Mouse (Mus musculus) adrenal gland, postnatal 36 days (tissue): ENCODE data around the gene Csnk1g2. TPM values are rescaled to one million over a fixed set of nuclear protein-coding genes. Genes with fewer than 3 reads are reported as not detected.

Experiments
- DNase-seq, 2 experiments: peaks; one replicate each; pipeline ENCODE4 v3.0.0; 2021; ENCODE audit warnings: mixed read lengths in 1 of 2
- total RNA-seq, 2 experiments: library from RNA; stranded (reverse); gene quantifications; 2 replicates each; pipeline ENCODE4 v1.2.3; 2021

Gene Csnk1g2
- total RNA-seq, 2 experiments from 2014 or later, result 129 to 135 TPM

GRCm38 (mm10) chr10:80665016-80665380 is 42.4 kb downstream of the Csnk1g2 start:
- peak; percentile 88 to 89 for DNase-seq

DNA sequence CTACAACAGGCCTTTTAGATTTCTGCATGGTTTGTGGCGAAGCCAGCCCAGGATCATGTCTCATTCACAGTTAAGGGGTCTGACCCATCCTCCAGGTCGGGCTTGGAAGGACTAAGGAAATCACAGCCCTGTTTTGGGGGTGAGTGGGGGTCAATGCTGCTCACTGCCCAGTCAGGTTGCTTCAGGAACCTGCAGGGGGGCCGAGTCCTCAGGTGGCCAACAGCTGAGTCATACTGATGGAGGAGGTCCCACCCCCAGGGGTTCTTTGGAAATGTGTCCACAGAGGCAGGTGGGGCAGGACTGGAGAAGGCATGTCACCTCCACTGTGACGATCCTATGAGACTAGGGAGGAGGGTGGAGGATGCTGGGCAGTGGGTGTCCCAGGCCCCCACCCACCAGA is 42.8 kb downstream of the Csnk1g2 start:
- DNase-seq, result no peak

DNA sequence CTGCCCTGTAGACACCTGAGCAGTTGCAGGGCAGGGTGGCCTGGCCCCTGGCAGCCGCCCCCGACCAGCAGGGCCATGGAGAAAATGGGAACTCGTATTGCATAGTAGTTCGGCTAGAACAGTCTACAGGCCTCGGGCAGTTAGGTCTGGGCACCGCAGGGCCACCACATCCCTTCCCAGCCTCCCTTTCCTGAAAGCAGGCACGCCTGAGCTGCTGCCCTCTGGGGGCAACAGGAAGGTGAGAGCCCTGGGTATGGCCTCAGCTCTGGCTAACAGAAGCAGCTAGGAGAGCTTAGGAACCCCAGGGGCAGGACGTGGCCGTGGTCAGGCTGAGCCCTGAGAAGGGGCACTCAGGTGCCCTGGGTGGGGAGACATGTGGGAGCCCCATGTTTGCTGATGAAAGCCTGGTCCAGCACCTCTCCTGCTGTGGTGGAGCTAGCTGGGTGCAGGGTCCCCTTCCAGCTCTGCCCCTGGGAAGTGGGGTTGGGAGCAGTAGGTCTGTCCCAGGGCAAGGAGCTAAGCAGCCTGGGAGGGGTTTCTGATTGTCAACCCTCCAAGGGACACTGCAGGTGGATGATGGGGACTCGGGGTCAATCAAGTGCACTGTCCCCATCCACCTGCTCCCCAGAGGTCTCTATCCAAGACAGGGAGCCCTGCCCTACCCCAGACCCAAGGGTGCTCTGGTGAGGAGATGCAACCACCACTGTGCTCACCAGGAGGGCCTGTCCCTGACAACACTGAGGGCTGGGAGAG is 43.5 kb downstream of the Csnk1g2 start:
- DNase-seq, result no peak

DNA sequence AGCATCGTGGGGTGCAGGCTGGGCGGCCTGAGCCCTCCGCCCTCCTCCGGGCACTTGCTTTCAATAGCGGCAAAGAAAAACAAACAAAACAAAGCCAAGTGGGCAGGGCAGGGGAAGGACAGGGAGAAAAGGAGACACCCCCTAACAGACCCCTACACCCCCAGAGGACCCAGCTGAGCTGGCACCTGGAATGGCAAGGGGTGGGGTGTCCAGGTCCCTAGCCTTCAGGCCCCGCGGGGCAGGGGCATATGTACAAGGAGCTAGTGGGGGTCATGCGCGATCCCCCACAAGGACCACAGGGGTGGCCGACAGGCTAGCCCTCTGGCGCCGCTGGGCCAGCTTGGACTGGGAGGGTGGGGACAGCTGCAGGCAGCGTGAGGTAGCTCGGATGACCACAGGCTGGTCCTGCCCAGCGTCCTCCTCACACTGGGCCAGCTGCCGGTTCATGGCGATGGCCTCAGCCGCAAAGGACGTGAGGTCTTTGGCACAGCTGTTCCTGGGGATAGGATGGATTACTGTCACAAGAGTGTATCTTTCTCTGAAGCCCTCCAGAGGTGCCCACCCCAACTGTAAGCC is 44.3 kb downstream of the Csnk1g2 start:
- DNase-seq, result no peak

GRCm38 (mm10) chr10:80668614-80669013 is 46.0 kb downstream of the Csnk1g2 start:
- DNase-seq, result no peak

GRCm38 (mm10) chr10:80669018-80669417 is 46.4 kb downstream of the Csnk1g2 start:
- no peak for DNase-seq

GRCm38 (mm10) chr10:80669737-80670485 is 47.3 kb downstream of the Csnk1g2 start:
- DNase-seq, result peak; percentile 70 to 80

DNA sequence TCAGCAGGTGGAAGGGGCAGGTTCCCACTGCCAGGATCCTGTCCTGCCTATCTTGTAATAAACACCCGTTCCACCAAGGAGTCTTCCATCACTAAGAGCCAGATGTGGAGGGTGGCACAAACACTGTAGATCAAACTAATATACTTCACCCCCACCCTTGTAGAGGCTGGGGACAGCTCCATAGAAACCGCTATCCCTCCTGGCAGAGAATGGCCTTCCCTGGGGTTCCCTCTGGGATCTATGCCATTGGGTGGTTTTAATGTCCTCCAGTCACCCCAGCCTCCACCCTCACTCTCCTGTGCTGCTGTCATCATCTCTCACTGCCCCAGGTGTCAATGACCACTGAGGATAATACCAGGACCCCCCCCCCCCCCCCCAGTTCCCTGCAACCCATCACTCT is 47.9 kb downstream of the Csnk1g2 start:
- DNase-seq, result no peak

GRCm38 (mm10) chr10:80671251-80671650 is 48.6 kb downstream of the Csnk1g2 start:
- DNase-seq, result no peak

GRCm38 (mm10) chr10:80671936-80672690 is 49.5 kb downstream of the Csnk1g2 start:
- DNase-seq, result no peak

DNA sequence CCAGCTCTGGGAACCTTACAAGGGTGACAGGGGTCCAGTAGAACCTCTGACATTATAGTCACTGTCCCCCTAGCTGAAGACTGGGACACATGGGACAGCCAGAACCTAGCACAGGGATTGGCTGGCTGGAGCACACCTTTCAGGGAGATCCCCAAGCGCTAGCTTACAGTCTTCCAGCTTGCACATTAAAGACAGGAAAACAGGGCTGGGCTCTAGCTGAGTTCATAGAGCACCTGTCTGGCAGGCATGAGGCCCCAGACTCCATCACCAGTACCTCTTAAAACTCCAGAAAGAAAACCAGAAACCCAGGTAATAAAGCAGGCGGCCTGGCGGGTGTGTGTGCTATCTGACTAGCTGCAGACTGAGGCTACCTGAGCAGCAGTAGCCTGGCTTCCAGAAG is 51.1 kb downstream of the Csnk1g2 start:
- no peak for DNase-seq

DNA sequence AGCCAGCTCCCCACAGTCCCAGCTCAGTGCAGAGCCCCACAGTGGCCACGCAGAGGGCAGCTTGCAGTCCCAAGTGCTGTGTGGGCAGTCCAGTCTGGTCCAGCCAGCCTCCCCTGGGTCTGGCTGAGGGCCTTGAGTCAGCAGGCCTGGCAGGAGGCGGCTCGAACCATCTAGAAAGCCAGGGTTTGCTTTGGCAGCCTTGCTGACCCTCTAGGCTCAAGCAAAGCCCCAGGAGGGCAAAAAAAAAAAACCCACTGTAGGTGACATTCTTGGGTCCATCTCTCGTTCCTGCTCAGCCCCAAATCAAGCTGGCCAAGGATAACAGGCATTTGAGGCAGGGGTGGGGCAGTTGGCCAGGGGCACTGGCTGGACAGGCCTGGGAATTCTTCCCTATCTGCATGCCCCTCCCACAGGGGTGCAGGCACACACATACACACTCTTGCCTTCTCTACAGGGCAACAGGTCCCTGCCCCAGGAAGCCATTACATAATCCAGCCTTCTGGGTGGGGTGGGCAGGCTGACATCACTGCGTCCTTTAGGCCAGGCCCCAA is 51.6 kb downstream of the Csnk1g2 start:
- DNase-seq, result peak; percentile 56 to 69

GRCm38 (mm10) chr10:80674851-80675404 is 52.3 kb downstream of the Csnk1g2 start:
- DNase-seq, result no peak

DNA sequence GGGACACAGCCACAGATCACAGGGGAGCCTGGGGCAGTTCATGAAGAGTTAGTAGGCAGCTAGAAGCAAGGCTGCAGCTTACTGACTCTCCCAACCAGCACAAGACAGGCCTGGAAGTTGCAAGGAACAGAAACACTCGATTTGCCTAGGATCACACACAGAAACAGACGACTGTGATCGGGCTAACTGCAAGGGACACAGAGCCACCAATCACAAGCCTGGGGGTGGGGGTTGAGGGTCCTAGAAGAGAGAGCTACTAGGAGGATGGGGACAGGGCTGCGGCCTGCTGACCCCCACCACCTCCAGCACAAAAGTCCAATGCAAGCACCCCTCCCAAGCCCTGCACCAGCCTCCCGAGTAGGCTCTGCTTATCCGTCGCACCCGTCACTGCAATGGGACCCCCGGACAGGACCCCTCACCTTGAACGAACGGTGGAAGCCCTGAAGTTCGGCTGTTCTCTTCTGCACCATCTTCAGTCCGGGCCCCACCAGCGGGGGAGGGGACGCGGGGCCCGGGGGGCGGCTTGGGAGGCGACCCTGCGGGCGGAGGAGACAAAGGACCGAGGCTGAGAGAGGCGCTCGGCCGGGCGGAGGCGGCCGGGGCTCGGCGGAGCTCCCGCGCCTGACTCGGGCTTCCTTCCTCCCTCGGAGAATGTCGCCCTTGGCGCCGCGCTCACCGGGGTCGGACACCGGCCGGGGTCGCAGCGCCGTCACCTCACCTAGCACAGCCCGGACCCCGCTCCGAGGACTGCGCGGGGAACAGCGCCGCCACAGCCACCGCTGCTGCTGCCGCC is 53.0 kb downstream of the Csnk1g2 start:
- no peak for DNase-seq

DNA sequence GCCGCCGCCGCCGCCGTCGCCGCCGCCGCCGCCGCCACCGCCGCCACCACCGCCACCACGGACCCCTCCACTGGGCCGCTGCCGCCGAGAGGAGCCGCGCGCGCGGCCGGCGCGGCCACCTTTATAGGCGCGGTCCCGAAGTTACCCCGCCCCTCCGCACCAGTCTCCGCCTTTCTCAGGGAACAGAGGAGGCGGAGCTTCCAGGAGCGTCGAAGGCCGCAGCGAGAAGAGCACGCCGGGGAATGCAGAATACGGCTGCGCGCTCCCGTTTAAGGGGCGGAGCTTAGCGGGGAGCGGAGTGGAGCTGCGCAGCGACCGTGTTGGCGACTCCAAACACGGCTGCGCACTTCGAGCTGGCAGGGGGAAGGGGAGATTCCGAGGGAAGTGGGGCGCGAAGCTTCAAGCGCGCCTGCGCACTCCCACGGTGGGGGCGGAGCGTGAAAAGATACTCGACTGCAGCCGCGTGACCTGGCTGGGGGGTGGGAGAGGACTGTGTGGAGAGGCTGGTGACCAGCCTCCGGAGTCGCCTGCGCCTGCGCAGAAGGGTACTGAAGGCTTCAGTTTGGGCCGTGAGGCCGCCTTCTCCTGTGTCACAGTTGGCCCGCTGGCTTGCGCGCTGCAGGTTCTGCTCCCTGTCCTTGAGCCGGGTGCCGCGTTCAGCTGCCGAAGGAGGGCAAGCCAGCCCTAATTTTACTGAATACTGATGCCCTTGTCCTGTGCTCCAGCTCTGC is 53.7 kb downstream of the Csnk1g2 start:
- DNase-seq, result peak; percentile 100

DNA sequence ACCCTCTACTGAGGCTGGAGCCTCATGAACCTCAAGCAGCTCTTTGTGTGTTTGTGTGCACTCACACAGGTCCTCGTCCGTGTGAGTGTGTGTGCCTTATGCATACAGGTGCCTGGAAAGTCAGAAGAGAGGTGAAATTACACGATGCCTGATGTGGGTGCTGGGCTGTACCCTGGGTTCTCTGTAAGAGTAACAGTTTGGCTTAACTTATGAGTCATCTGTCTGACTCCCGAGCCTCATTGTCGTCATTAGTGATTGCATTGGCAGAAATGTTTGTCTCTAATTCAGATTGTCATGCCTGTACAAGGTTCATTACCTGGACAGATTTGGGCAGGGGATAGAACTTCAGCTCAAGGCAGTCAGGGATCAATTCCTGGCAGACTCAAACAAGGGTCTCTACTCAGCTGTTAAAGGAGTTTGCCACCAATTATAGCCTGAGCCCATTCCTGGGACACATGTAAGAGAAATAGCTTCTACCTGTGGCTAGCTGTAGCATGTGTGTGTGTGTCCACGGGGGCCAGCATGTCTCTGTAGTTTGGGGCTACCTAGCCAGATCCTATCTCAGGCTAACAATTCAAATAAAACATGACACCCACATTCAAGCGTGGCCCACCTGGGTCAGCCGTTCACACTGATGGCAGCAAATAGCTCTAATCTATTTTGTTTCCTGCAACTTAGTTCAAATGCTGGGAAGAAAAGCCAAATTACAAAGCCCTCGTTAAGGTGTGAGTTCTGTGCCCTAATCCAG is 54.7 kb downstream of the Csnk1g2 start:
- peak in 1 of 2 experiments; percentile 46 for DNase-seq

- DNase-seq, result peak; percentile 96 to 98
Observed at GRCm38 (mm10) chr10:80677942-80678436, 55.4 kb downstream of the Csnk1g2 start, which contains the start of gene Mknk2. Gene Mknk2, minus strand, starts transcription at chr10:80678112.

GRCm38 (mm10) chr10:80678601-80679377 is 56.2 kb downstream of the Csnk1g2 start:
- DNase-seq, result peak; percentile 41 to 67
